12 mouse cellular contexts compared by ENCODE assay signal in genomic region chr16:56886616-56887116, GRCm38 (mm10). TPM values are rescaled to one million over a fixed set of nuclear protein-coding genes. Genes with fewer than 3 reads are reported as not detected.
DNase-seq lines count a peak whose midpoint lies in the region; ATAC-seq and TF ChIP-seq lines count a peak whose summit lies in the region.
"Had no signal": no experiment of that assay in that cellular context is flagged by ENCODE, and none has a peak within 500 bp of the region (broad histone marks: within the 10 kb centered on the region; RNA-seq: fewer than 3 reads in every experiment).

No protein-coding gene starts in this region.

- no peak for TF ChIP-seq CTCF in E14TG2a.4 (conservative IDR thresholded peaks at IDR 0.05; ENCODE audit: low read length)

- H3K9me3 ChIP-seq in E14TG2a.4 (ENCODE audit: low read length): no peaks in the 10 kb centered on the region
- H3K9me3 ChIP-seq in hindbrain, embryonic 11.5 days (ENCODE audit: control insufficient read depth, low read length): no peaks in the 10 kb centered on the region
- H3K9me3 ChIP-seq in midbrain, embryonic 11.5 days (ENCODE audit: control insufficient read depth, low read length): no peaks in the 10 kb centered on the region

- no peak for DNase-seq in frontal cortex, postnatal 25 days (ENCODE audit: low spot score in 2 of 2)
- peak; percentile 1 for DNase-seq in hindbrain, embryonic 11.5 days (ENCODE audit: low spot score)
- peak; percentile 87 for DNase-seq in midbrain, embryonic 11.5 days (ENCODE audit: low spot score, missing footprints)
- no peak for DNase-seq in MN1 (ENCODE audit: low spot score)
- DNase-seq in ovary, postnatal 10 days (ENCODE audit: low spot score): no peak
- no peak for DNase-seq in gastrocnemius, adult 18-20 months (ENCODE audit: low spot score)

- ATAC-seq in frontal cortex, adult (ENCODE audit: low TSS enrichment): peak; percentile 43; the same call in 1 of the 2 replicates
- 0 out of 2 replicates have a peak, but pooled peaks have one; percentile 4 for ATAC-seq in hindbrain, embryonic 11.5 days (ENCODE audit: low FRiP score)
- no peak for ATAC-seq in midbrain, embryonic 11.5 days (ENCODE audit: low FRiP score)

- peak overlapping the region; percentile 85 for H3K4me3 ChIP-seq in E14TG2a.4 (replicated peaks; ENCODE audit: low read length)
- H3K4me3 ChIP-seq in hindbrain, embryonic 11.5 days (ENCODE audit: low read depth, low read length): peak overlapping the region; percentile 34; the same call in 1 of the 2 replicates
- H3K4me3 ChIP-seq in midbrain, embryonic 11.5 days (ENCODE audit: low read depth, low read length): peak overlapping the region; percentile 42

- H3K27ac ChIP-seq in hindbrain, embryonic 11.5 days (ENCODE audit: low read depth, low read length): no peak overlapping the region
- no peak overlapping the region for H3K27ac ChIP-seq in midbrain, embryonic 11.5 days (ENCODE audit: low read depth, low read length)

- H3K4me2 ChIP-seq in hindbrain, embryonic 11.5 days (replicated peaks; ENCODE audit: low read depth, low read length): peak overlapping the region; percentile 68
- H3K4me2 ChIP-seq in midbrain, embryonic 11.5 days: peak overlapping the region; percentile 71

- H3K36me3 ChIP-seq in E14TG2a.4 (ENCODE audit: insufficient read depth, low read length): no peaks in the 10 kb centered on the region
- no peaks in the 10 kb centered on the region for H3K36me3 ChIP-seq in hindbrain, embryonic 11.5 days (ENCODE audit: control insufficient read depth, insufficient read depth, low read length)
- H3K36me3 ChIP-seq in midbrain, embryonic 11.5 days (ENCODE audit: control insufficient read depth, insufficient read depth, low read length): no peaks in the 10 kb centered on the region

- H3K27me3 ChIP-seq in E14TG2a.4 (ENCODE audit: insufficient read depth, low read length): peaks cover 7% of the 10 kb centered on the region; the same call in 1 of the 2 replicates
- H3K27me3 ChIP-seq in hindbrain, embryonic 11.5 days (ENCODE audit: control insufficient read depth, insufficient read depth, low read length): no peaks in the 10 kb centered on the region
- no peaks in the 10 kb centered on the region for H3K27me3 ChIP-seq in midbrain, embryonic 11.5 days (ENCODE audit: control insufficient read depth, insufficient read depth, low read length)

- WGBS in hindbrain, embryonic 11.5 days: 29% methylated on average over 9 of the region's 9 CpGs
- 21% methylated on average over 9 of the region's 9 CpGs for WGBS in midbrain, embryonic 11.5 days

- no peak overlapping the region for H3K9ac ChIP-seq in hindbrain, embryonic 11.5 days (ENCODE audit: low read depth, low read length)
- peak overlapping the region; percentile 48; the same call in 1 of the 2 replicates for H3K9ac ChIP-seq in midbrain, embryonic 11.5 days (ENCODE audit: low read length)

- H3K4me1 ChIP-seq in E14TG2a.4 (replicated peaks; ENCODE audit: low read depth, low read length): peaks cover 19% of the 10 kb centered on the region
- no peaks in the 10 kb centered on the region for H3K4me1 ChIP-seq in hindbrain, embryonic 11.5 days (replicated peaks; ENCODE audit: control insufficient read depth, insufficient read depth, low read length)
- no peaks in the 10 kb centered on the region for H3K4me1 ChIP-seq in midbrain, embryonic 11.5 days (ENCODE audit: control insufficient read depth, insufficient read depth, low read length)

RNA-seq across cellular contexts. Expression of gene Tmem45a, which starts 0.7 kb away (rescaled TPM):
- polyA plus RNA-seq in hindbrain, embryonic 11.5 days (2014; fragmentation: Nextera tagmentation; extraction: Ambion mirVana): 8.2 and 12.8 TPM in 2 replicates
- polyA plus RNA-seq in midbrain, embryonic 11.5 days (2014; fragmentation: Nextera tagmentation; extraction: Ambion mirVana): 9.5 and 11.6 TPM in 2 replicates
- 1 to 10 TPM; 1.3 to 1.5 TPM for total RNA-seq in gastrocnemius, adult 18-20 months (2021)
- total RNA-seq: monocyte, adult 5-6 weeks had no signal

RNA-seq across cellular contexts. Expression of gene Lnp1, which starts 41.2 kb away (rescaled TPM):
- polyA plus RNA-seq in hindbrain, embryonic 11.5 days (2014; fragmentation: Nextera tagmentation; extraction: Ambion mirVana): not detected in 2 replicates
- polyA plus RNA-seq in midbrain, embryonic 11.5 days (2014; fragmentation: Nextera tagmentation; extraction: Ambion mirVana): not detected in 2 replicates
- not detected for total RNA-seq in gastrocnemius, adult 18-20 months (2021)
- total RNA-seq: adrenal gland, postnatal 10 days; gastrocnemius, postnatal 25 days; monocyte, adult 5-6 weeks had no signal
- polyA plus RNA-seq: urinary bladder, adult 2 months had no signal

Comparison
In these comparisons a context has a peak if more than half of its experiments do, and no peak if none do; other contexts are left out.
1. DNase-seq: peak in hindbrain, embryonic 11.5 days (single experiment) and midbrain, embryonic 11.5 days (single experiment); none in frontal cortex, postnatal 25 days (0 of 2), MN1 (single experiment), ovary, postnatal 10 days (single experiment) and gastrocnemius, adult 18-20 months (single experiment).
2. H3K4me3 ChIP-seq: peak in every context shown above with its lines; median percentile 85 in E14TG2a.4; 42 in midbrain, embryonic 11.5 days; 34 in hindbrain, embryonic 11.5 days.